Mouse (Mus musculus): ENCODE results near the gene Ilf3.

Gene Ilf3

GRCm38 (mm10) chr9:21405525-21405924 lies 37.9 kb downstream of the Ilf3 start:
- no peak for DNase-seq

- no peak for DNase-seq
Measured at GRCm38 (mm10) chr9:21407951-21408350, 40.3 kb downstream of the Ilf3 start.

- no peak for DNase-seq
Measured at GRCm38 (mm10) chr9:21408624-21409023, 41.0 kb downstream of the Ilf3 start.

GRCm38 (mm10) chr9:21409592-21410317 lies 42.1 kb downstream of the Ilf3 start:
- DNase-seq: peak; percentile 81

- peak; percentile 94 for DNase-seq
Measured at GRCm38 (mm10) chr9:21411669-21412550, 44.2 kb downstream of the Ilf3 start, which contains the start of gene Qtrt1. TSS of gene Qtrt1 (plus strand) at chr9:21411837.

GRCm38 (mm10) chr9:21417866-21418265 lies 50.2 kb downstream of the Ilf3 start:
- DNase-seq: no peak

- DNase-seq: no peak
Measured at GRCm38 (mm10) chr9:21419646-21420045, 52.0 kb downstream of the Ilf3 start.

GRCm38 (mm10) chr9:21424631-21425555 lies 57.2 kb downstream of the Ilf3 start, which contains the start of gene Dnm2:
TSS of gene Dnm2 (plus strand) at chr9:21424908.
- peak; percentile 99 for DNase-seq

GRCm38 (mm10) chr9:21425556-21425945 lies 57.9 kb downstream of the Ilf3 start:
- no peak for DNase-seq

GRCm38 (mm10) chr9:21426013-21426412 lies 58.3 kb downstream of the Ilf3 start:
- DNase-seq: no peak

- no peak for DNase-seq
Measured at GRCm38 (mm10) chr9:21426525-21426924, 58.9 kb downstream of the Ilf3 start.

- no peak for DNase-seq
Measured at GRCm38 (mm10) chr9:21427773-21428172, 60.1 kb downstream of the Ilf3 start.

GRCm38 (mm10) chr9:21428178-21428577 lies 60.5 kb downstream of the Ilf3 start:
- no peak for DNase-seq

GRCm38 (mm10) chr9:21430724-21431123 lies 63.1 kb downstream of the Ilf3 start:
- peak; percentile 65 for DNase-seq

- no peak for DNase-seq
Measured at GRCm38 (mm10) chr9:21432066-21432465, 64.4 kb downstream of the Ilf3 start.

GRCm38 (mm10) chr9:21433766-21434165 lies 66.1 kb downstream of the Ilf3 start:
- no peak for DNase-seq

GRCm38 (mm10) chr9:21434410-21434809 lies 66.7 kb downstream of the Ilf3 start:
- no peak for DNase-seq

GRCm38 (mm10) chr9:21435777-21436635 lies 68.3 kb downstream of the Ilf3 start:
- DNase-seq: no peak

GRCm38 (mm10) chr9:21437577-21437976 lies 69.9 kb downstream of the Ilf3 start:
- no peak for DNase-seq

GRCm38 (mm10) chr9:21438219-21438618 lies 70.5 kb downstream of the Ilf3 start:
- DNase-seq: peak; percentile 60

- DNase-seq: peak; percentile 76
Measured at GRCm38 (mm10) chr9:21439456-21439855, 71.8 kb downstream of the Ilf3 start.

- no peak for DNase-seq
Measured at GRCm38 (mm10) chr9:21439914-21440313, 72.2 kb downstream of the Ilf3 start.

Measured in layer of hippocampus, adult 9-11 months (tissue).